Mouse (Mus musculus) stomach, embryonic 16.5 days (tissue): ENCODE data around the gene Plcxd2. TPM values are rescaled to one million over a fixed set of nuclear protein-coding genes. Genes with fewer than 3 reads are reported as not detected.
A peak's percentile ranks its signal among the peaks of the same experiment; 100 is the strongest.

Experiments used
- ATAC-seq: fragments of 200-750 bp; cut with Nextera tagmentation; 2 replicates; pipeline ENCODE4 v1.8.0; 2017; ENCODE audit warnings: moderate number of reproducible peaks, moderate TSS enrichment; ENCODE audit not compliant: insufficient read depth, low FRiP score
- H3K27ac ChIP-seq: fragments of 300-500 bp; sonication (generic); 2 replicates; pipeline ENCODE4 v1.5.1; 2014; ENCODE audit warnings: low read length
- H3K27me3 ChIP-seq: fragments of 300-500 bp; sonication (generic); 2 replicates; pipeline ENCODE4 v1.6.1; 2014; ENCODE audit warnings: low read length, control low read depth, mixed read lengths; ENCODE audit not compliant: control insufficient read depth, insufficient read depth
- H3K36me3 ChIP-seq: fragments of 300-500 bp; sonication (generic); 2 replicates; pipeline ENCODE4 v1.6.1; 2014; ENCODE audit warnings: low read length; ENCODE audit not compliant: control insufficient read depth, insufficient read depth
- H3K4me1 ChIP-seq: fragments of 300-500 bp; sonication (generic); 2 replicates; pipeline ENCODE4 v1.6.1; 2014; ENCODE audit warnings: low read length, control low read depth, mixed read lengths; ENCODE audit not compliant: control insufficient read depth, insufficient read depth
- H3K4me2 ChIP-seq: fragments of 300-500 bp; sonication (generic); 2 replicates; pipeline ENCODE4 v1.6.1; 2014; ENCODE audit warnings: low read depth, low read length, mixed read lengths
- H3K4me3 ChIP-seq: fragments of 300-500 bp; sonication (generic); replicated peaks from 2 replicates; pipeline ENCODE4 v1.5.1; 2014; ENCODE audit warnings: mild to moderate bottlenecking, low read length
- H3K9ac ChIP-seq: fragments of 300-500 bp; sonication (generic); 2 replicates; pipeline ENCODE4 v1.6.1; 2014; ENCODE audit warnings: low read length
- H3K9me3 ChIP-seq: fragments of 300-500 bp; sonication (generic); replicated peaks from 2 replicates; pipeline ENCODE4 v1.6.1; 2016; ENCODE audit warnings: low read length, control low read depth; ENCODE audit not compliant: control insufficient read depth
- WGBS: fragments of 180-500 bp; shearing (Covaris S2); extraction: QIAGEN DNeasy Blood & Tissue Kit; methylation state at CpG from one replicate; pipeline ENCODE4 v1.1.7; 2014; 5-methylcytosine and 5-hydroxymethylcytosine counted together
- polyA plus RNA-seq: library from polyadenylated mRNA; unstranded; fragments of >200 nt; fragmentation: Nextera tagmentation; extraction: Ambion mirVana; gene quantifications from 2 replicates; pipeline ENCODE4 v1.2.1, GENCODE M21; 2015

Gene Plcxd2
- polyA plus RNA-seq, 1 experiment from 2014 or later: 2.2 TPM

DNA sequence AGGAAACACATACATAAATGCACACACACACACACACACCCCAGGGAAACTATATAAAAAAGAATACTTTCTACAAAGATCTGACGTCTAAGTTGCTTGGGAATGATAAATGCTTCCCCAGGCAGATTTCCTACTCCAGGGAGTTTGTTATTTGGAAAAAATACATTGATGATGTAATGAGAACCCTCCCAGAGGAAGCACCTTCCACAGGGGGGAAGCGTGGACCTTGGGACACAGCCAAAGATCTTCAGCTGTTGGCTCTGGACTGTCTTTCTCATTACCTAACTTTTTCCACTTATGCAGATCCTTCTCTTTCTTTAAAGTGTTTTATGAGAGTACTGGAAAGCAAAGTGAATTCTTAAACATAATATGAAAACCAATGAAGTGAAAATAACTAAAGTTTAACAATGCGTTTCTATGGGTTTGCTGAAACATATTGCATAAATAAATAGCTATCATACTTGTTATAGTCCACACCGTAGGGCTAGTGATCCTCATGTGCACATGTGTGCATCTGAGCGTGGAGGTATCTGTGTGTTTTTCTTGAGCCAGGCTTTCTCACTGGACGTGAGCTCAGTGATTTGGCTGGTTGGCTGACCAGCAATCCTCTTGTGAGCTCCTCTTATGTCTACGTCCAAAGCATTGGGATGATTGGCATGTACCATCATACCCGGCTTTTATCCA lies 87.3 kb downstream of the Plcxd2 start:
- WGBS: 67% methylated on average over 8 of the region's 8 CpGs
- H3K27ac ChIP-seq: peak overlapping the region; percentile 24; the same call in 1 of the 2 replicates
- no peak for ATAC-seq
- no peak overlapping the region for H3K9ac ChIP-seq
- H3K9me3 ChIP-seq: no peaks in the 10 kb centered on the region
- H3K4me1 ChIP-seq: peaks cover 21% of the 10 kb centered on the region
- H3K4me3 ChIP-seq: no peak overlapping the region
- H3K27me3 ChIP-seq: no peaks in the 10 kb centered on the region
- H3K36me3 ChIP-seq: no peaks in the 10 kb centered on the region
- H3K4me2 ChIP-seq: no peak overlapping the region

- no peaks in the 10 kb centered on the region for H3K9me3 ChIP-seq
- H3K27ac ChIP-seq: no peak overlapping the region
- H3K27me3 ChIP-seq: no peaks in the 10 kb centered on the region
- H3K4me2 ChIP-seq: no peak overlapping the region
- H3K9ac ChIP-seq: no peak overlapping the region
- no peak overlapping the region for H3K4me3 ChIP-seq
- WGBS: 72% methylated on average over 8 of the region's 8 CpGs
- ATAC-seq: no peak
- H3K4me1 ChIP-seq: peaks cover 13% of the 10 kb centered on the region; the same call in 1 of the 2 replicates
- H3K36me3 ChIP-seq: no peaks in the 10 kb centered on the region
These were observed 90.4 kb downstream of the Plcxd2 start for GRCm38 (mm10) chr16:45919572-45919971.

Other genes with a start within 250 kb of the Plcxd2 start
- gene Phldb2, start 56.6 kb downstream of the Plcxd2 start, polyA plus RNA-seq: 25.7 and 28.3 TPM in 2 replicates
- 0.09 and 0.24 TPM in 2 replicates for gene Cd96, start 110.0 kb upstream of the Plcxd2 start, polyA plus RNA-seq
- gene Gm4737, start 144.9 kb upstream of the Plcxd2 start, polyA plus RNA-seq: 2.3 and 7.4 TPM in 2 replicates